Mouse (Mus musculus): ENCODE measurements around the gene Tmsb15a. TPM values are rescaled to one million over a fixed set of nuclear protein-coding genes. Genes with fewer than 3 reads are reported as not detected.

Tmsb15a gene
- polyA plus RNA-seq (2012; ENCODE audit: low replicate concordance) = not detected in 2 replicates

DNA sequence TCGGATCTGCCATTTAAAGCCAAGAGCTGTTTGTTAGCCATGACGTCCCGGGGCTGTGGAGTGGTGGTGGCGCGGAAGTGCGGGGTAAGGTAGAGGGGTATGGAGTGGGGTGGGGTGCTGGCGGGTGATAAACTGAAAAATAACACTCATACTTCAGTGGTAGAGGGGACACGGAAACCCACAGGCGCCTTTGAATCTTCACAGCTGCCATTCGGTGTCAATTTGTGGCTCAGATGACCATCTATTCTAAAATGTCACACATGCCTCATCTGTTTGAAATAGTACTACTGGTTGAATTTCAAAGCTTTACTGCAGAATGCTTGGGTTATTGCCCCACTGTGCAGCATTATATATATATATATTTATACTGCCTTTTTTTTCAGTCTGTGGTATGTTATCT, at the start of gene Tmsb15a:
Gene Tmsb15a, minus strand, starts transcription at position 101 of the 400 bp plus-strand sequence.

DNA sequence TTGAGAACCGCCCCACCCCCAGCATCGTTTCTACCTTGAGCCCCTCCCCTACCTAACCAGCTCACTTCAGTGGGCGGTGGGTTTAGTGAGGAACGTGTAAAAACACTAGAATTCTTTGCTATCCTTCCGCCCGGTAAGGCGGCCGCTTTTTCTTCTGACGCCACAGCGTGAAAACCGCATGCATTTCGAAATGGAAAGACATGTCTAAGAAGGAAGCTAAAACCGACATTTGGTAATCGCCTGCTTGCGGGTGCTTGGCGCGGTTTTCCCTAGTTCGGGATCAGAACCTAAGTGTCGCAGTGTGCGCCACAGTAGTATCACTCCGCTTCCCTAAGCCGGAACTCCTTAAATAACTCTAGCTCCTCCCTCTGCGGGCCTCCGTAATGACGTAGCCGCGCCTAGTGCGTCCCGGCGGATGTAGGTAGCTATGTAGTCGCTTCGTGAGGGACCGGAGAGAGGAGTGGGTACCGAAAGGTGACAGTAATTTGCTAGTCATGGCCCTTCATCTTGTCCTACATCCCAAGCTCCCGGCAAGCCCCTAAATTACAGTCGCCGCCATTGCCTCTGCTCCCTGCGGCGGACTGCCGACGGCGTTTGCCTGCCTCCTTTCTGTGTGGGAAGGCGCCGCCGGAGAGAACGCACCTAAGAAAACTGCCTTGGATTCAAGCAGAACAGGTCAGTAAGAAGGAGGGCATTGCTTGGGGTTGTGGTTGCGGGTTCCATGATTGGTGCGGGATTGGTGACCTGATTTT, 17.4 kb upstream of the Tmsb15a start, which contains the start of the genes Armcx5 and Gprasp1:
Gene Armcx5, plus strand, starts transcription at position 430 of the 752 bp plus-strand sequence.
Gene Gprasp1, plus strand, starts transcription at position 430 of the 752 bp plus-strand sequence.

GRCm38 (mm10) chrX:135693633-135694032, 31.4 kb downstream of the Tmsb15a start, which contains the start of gene Tcp11x2:
TSS of gene Tcp11x2 (minus strand) at chrX:135693790.

Other genes starting within 250 kb of the Tmsb15a start
- not detected in 2 replicates for gene AV320801, start 230.7 kb downstream of the Tmsb15a start, polyA plus RNA-seq (2012; ENCODE audit: low replicate concordance)
- gene Nxf7, start 126.5 kb downstream of the Tmsb15a start, polyA plus RNA-seq (2012; ENCODE audit: low replicate concordance) = not detected in 2 replicates
- not detected in 2 replicates for gene Prame, start 97.6 kb downstream of the Tmsb15a start, polyA plus RNA-seq (2012; ENCODE audit: low replicate concordance)
- not detected in 2 replicates for gene Tcp11x2, start 31.5 kb downstream of the Tmsb15a start, polyA plus RNA-seq (2012; ENCODE audit: low replicate concordance)
- gene Armcx5, start 17.5 kb upstream of the Tmsb15a start, polyA plus RNA-seq (2012; ENCODE audit: low replicate concordance) = 0.29 and 0.56 TPM in 2 replicates
- 0.51 and 23.4 TPM in 2 replicates for gene Gprasp1, start 17.5 kb upstream of the Tmsb15a start, polyA plus RNA-seq (2012; ENCODE audit: low replicate concordance)
- 0.97 and 1.9 TPM in 2 replicates for gene Bhlhb9, start 72.3 kb upstream of the Tmsb15a start, polyA plus RNA-seq (2012; ENCODE audit: low replicate concordance)
- 0.89 TPM in 1 of 2 replicates, not detected in the other for gene Gprasp2, start 113.8 kb upstream of the Tmsb15a start, polyA plus RNA-seq (2012; ENCODE audit: low replicate concordance)

Data from leukemia stem cell, adult 10-12 weeks (primary cell).